Mouse (Mus musculus): Measurements from ENCODE around the gene Ubxn10. TPM values are rescaled to one million over a fixed set of nuclear protein-coding genes. Genes with fewer than 3 reads are reported as not detected.

Ubxn10 gene
- polyA plus RNA-seq, 1 experiment = 2.0 TPM

DNA sequence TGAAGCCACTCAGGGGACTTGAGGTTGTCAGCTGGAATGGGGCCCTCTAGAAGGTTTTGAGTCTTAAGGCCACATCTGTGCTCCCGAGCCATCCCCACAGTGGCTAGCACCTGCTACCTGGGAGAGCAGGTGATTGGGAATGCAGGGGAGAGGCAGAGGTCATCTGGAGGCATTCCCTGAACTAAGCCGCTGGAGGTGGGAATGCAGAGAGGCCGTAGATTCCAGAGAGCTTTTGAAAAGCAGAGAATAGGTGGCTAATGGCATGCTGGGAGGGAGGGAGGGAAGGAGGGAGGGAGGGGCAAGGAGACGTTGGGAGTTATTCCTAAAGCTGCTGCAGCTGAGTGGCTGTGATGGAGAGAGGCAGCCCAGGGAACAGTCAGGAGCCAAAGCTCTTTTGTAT is 46.4 kb downstream of the Ubxn10 start:
- H3K4me1 ChIP-seq (replicated peaks; ENCODE audit: control insufficient read depth, insufficient read depth, low read length) = no peaks in the 10 kb centered on the region
- 7% methylated on average over 4 of the region's 4 CpGs for WGBS
- TF ChIP-seq CTCF (IDR thresholded peaks at IDR 0.05; ENCODE audit: borderline replicate concordance, control insufficient read depth, extremely low read depth, insufficient read depth, low read length, poor library complexity) (no peak), POLR2A (IDR thresholded peaks at IDR 0.05; ENCODE audit: control insufficient read depth, extremely low read depth, insufficient read depth, low read length, poor library complexity) (no peak)
- DNase-seq = no peak
- no peaks in the 10 kb centered on the region; the same call in 1 of the 2 replicates for H3K27me3 ChIP-seq (ENCODE audit: control insufficient read depth, insufficient read depth, low read length)
- no peak overlapping the region for H3K27ac ChIP-seq (ENCODE audit: control insufficient read depth, insufficient read depth, low read length)
- H3K4me3 ChIP-seq (ENCODE audit: control insufficient read depth, insufficient read depth, low read length) = no peak overlapping the region
- no peaks in the 10 kb centered on the region for H3K36me3 ChIP-seq (ENCODE audit: control insufficient read depth, insufficient read depth, low read length)

GRCm38 (mm10) chr4:138689094-138689512 is 47.9 kb downstream of the Ubxn10 start:
- H3K4me1 ChIP-seq (replicated peaks; ENCODE audit: control insufficient read depth, insufficient read depth, low read length) = no peaks in the 10 kb centered on the region
- DNase-seq = no peak
- H3K27ac ChIP-seq (ENCODE audit: control insufficient read depth, insufficient read depth, low read length) = no peak overlapping the region
- WGBS = 18% methylated on average over 3 of the region's 3 CpGs
- H3K27me3 ChIP-seq (ENCODE audit: control insufficient read depth, insufficient read depth, low read length) = no peaks in the 10 kb centered on the region; the same call in 1 of the 2 replicates
- no peaks in the 10 kb centered on the region for H3K36me3 ChIP-seq (ENCODE audit: control insufficient read depth, insufficient read depth, low read length)
- no peak overlapping the region for H3K4me3 ChIP-seq (ENCODE audit: control insufficient read depth, insufficient read depth, low read length)
- no peak for TF ChIP-seq CTCF (IDR thresholded peaks at IDR 0.05; ENCODE audit: borderline replicate concordance, control insufficient read depth, extremely low read depth, insufficient read depth, low read length, poor library complexity)
- no peak for TF ChIP-seq POLR2A (IDR thresholded peaks at IDR 0.05; ENCODE audit: control insufficient read depth, extremely low read depth, insufficient read depth, low read length, poor library complexity)

- TF ChIP-seq CTCF (IDR thresholded peaks at IDR 0.05; ENCODE audit: borderline replicate concordance, control insufficient read depth, extremely low read depth, insufficient read depth, low read length, poor library complexity) (no peak), POLR2A (IDR thresholded peaks at IDR 0.05; ENCODE audit: control insufficient read depth, extremely low read depth, insufficient read depth, low read length, poor library complexity) (no peak)
Measured at GRCm38 (mm10) chr4:138685813-138686212, 51.2 kb downstream of the Ubxn10 start.

GRCm38 (mm10) chr4:138682760-138683159 is 54.2 kb downstream of the Ubxn10 start:
- no peak for TF ChIP-seq POLR2A (IDR thresholded peaks at IDR 0.05; ENCODE audit: control insufficient read depth, extremely low read depth, insufficient read depth, low read length, poor library complexity)
- TF ChIP-seq CTCF (IDR thresholded peaks at IDR 0.05; ENCODE audit: borderline replicate concordance, control insufficient read depth, extremely low read depth, insufficient read depth, low read length, poor library complexity) = no peak
- Histone ChIP-seq H3K27me3 (ENCODE audit: control insufficient read depth, insufficient read depth, low read length) (no peaks in the 10 kb centered on the region), H3K36me3 (ENCODE audit: control insufficient read depth, insufficient read depth, low read length) (no peaks in the 10 kb centered on the region), H3K4me3 (ENCODE audit: control insufficient read depth, insufficient read depth, low read length) (no peak overlapping the region), H3K4me1 (replicated peaks; ENCODE audit: control insufficient read depth, insufficient read depth, low read length) (no peaks in the 10 kb centered on the region), H3K27ac (ENCODE audit: control insufficient read depth, insufficient read depth, low read length) (no peak overlapping the region)
- no peak for DNase-seq
- WGBS = 58% methylated on average over 2 of the region's 2 CpGs

More at GRCm38 (mm10) chr4:138685813-138686212, 51.2 kb downstream of the Ubxn10 start:
- no peaks in the 10 kb centered on the region; the same call in 1 of the 2 replicates for H3K27me3 ChIP-seq (ENCODE audit: control insufficient read depth, insufficient read depth, low read length)
- H3K36me3 ChIP-seq (ENCODE audit: control insufficient read depth, insufficient read depth, low read length) = no peaks in the 10 kb centered on the region
- no peak for DNase-seq
- 82% methylated on average over 6 of the region's 6 CpGs for WGBS
- no peak overlapping the region for H3K4me3 ChIP-seq (ENCODE audit: control insufficient read depth, insufficient read depth, low read length)
- H3K27ac ChIP-seq (ENCODE audit: control insufficient read depth, insufficient read depth, low read length) = no peak overlapping the region
- no peaks in the 10 kb centered on the region for H3K4me1 ChIP-seq (replicated peaks; ENCODE audit: control insufficient read depth, insufficient read depth, low read length)

DNA sequence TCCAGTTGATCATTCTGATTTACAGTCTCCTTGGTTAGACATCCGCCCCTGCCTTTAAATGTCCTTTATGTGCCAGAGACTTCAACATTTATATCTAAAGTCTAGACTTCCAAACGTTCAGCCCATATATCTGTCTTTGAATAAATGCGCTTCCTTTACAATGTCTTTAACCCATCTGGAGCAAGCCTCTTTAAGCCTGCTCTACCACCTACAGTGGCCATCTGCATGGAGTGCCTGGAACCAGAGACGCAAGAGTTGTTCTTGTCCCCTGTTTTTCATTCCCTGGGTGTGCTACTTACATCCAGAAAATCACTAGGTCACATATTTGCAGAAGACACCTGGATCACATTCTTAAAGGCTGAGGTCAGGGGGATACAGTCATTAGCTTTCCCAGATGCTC is 56.8 kb downstream of the Ubxn10 start:
- Histone ChIP-seq H3K4me1 (replicated peaks; ENCODE audit: control insufficient read depth, insufficient read depth, low read length) (no peaks in the 10 kb centered on the region), H3K27me3 (ENCODE audit: control insufficient read depth, insufficient read depth, low read length) (no peaks in the 10 kb centered on the region), H3K27ac (ENCODE audit: control insufficient read depth, insufficient read depth, low read length) (no peak overlapping the region), H3K36me3 (ENCODE audit: control insufficient read depth, insufficient read depth, low read length) (no peaks in the 10 kb centered on the region), H3K4me3 (ENCODE audit: control insufficient read depth, insufficient read depth, low read length) (no peak overlapping the region)
- 83% methylated on average over 4 of the region's 4 CpGs for WGBS
- TF ChIP-seq CTCF (IDR thresholded peaks at IDR 0.05; ENCODE audit: borderline replicate concordance, control insufficient read depth, extremely low read depth, insufficient read depth, low read length, poor library complexity) (no peak), POLR2A (IDR thresholded peaks at IDR 0.05; ENCODE audit: control insufficient read depth, extremely low read depth, insufficient read depth, low read length, poor library complexity) (no peak)
- DNase-seq = no peak

- no peak for DNase-seq
- Histone ChIP-seq H3K4me3 (ENCODE audit: control insufficient read depth, insufficient read depth, low read length) (no peak overlapping the region), H3K27ac (ENCODE audit: control insufficient read depth, insufficient read depth, low read length) (no peak overlapping the region), H3K4me1 (replicated peaks; ENCODE audit: control insufficient read depth, insufficient read depth, low read length) (no peaks in the 10 kb centered on the region), H3K27me3 (ENCODE audit: control insufficient read depth, insufficient read depth, low read length) (no peaks in the 10 kb centered on the region), H3K36me3 (ENCODE audit: control insufficient read depth, insufficient read depth, low read length) (no peaks in the 10 kb centered on the region)
- TF ChIP-seq POLR2A (IDR thresholded peaks at IDR 0.05; ENCODE audit: control insufficient read depth, extremely low read depth, insufficient read depth, low read length, poor library complexity) = no peak
- TF ChIP-seq CTCF (IDR thresholded peaks at IDR 0.05; ENCODE audit: borderline replicate concordance, control insufficient read depth, extremely low read depth, insufficient read depth, low read length, poor library complexity) = no peak
- 40% methylated on average over 16 of the region's 16 CpGs for WGBS
Measured at GRCm38 (mm10) chr4:138677579-138677978, 59.4 kb downstream of the Ubxn10 start.

DNA sequence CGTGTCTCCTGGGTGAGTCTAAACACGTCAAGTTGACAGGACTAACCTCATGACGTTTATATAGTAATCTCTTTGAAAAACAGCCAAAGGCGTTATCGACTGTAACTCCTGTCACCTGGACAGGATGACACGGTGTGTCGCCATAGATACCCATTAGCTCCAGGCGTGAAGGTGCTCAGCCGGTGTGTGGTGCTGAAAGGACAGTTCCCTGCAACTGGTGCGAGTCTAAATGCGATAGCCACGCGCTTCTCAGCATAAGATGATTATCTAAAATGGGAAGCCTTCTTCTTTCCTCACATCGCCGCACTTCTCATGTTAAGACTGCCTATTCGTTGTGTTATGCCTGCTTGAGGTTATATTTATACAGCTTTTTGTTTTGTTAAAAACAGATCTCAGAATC is 60.5 kb downstream of the Ubxn10 start:
- TF ChIP-seq CTCF (IDR thresholded peaks at IDR 0.05; ENCODE audit: borderline replicate concordance, control insufficient read depth, extremely low read depth, insufficient read depth, low read length, poor library complexity) (no peak), POLR2A (IDR thresholded peaks at IDR 0.05; ENCODE audit: control insufficient read depth, extremely low read depth, insufficient read depth, low read length, poor library complexity) (no peak)
- WGBS = 28% methylated on average over 16 of the region's 16 CpGs
- no peak for DNase-seq
- Histone ChIP-seq H3K36me3 (ENCODE audit: control insufficient read depth, insufficient read depth, low read length) (no peaks in the 10 kb centered on the region), H3K27me3 (ENCODE audit: control insufficient read depth, insufficient read depth, low read length) (no peaks in the 10 kb centered on the region), H3K4me3 (ENCODE audit: control insufficient read depth, insufficient read depth, low read length) (no peak overlapping the region), H3K27ac (ENCODE audit: control insufficient read depth, insufficient read depth, low read length) (no peak overlapping the region), H3K4me1 (replicated peaks; ENCODE audit: control insufficient read depth, insufficient read depth, low read length) (no peaks in the 10 kb centered on the region)

All from thymus, adult 2 months (tissue).